Mouse (Mus musculus): ENCODE measurements around the gene Cmtm4.

DNA sequence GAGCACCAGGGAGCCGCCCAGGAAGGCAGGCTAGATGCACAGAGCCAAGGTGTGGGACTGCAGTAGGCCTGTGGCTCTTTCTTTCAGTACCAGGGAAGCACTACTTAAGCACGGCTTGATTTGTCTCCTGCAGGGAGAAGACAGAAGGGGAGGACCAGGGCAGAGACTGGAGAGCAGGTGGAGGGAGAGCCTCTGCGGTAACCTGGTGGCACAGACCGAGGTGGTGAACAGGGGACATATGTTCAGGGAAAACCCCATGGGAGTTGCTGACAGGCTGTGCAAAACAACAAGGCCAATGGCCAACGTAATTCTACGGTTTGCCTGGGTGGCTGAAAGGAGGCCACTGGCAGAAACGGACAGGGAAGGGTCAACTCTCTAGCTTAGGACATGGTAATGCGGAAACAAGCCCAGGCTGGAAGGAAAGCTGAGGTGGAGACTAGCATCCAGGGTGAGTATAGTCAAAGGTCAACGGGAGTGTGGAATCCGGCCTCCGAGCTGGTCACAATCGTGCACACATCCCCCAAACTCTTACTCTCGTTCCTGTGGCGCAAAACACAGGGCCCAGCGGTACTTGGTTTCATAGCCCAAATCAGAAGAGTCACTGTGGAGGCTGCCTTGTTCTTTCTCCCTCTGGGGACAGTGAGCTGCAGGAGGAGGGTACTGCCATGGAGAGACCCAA lies 35.7 kb downstream of the Cmtm4 start:
- TF ChIP-seq CTCF (conservative IDR thresholded peaks at IDR 0.05; ENCODE audit: insufficient read depth, insufficient read length, low read depth, low read length), result no peak
- no peak for TF ChIP-seq POLR2A (IDR thresholded peaks at IDR 0.05; ENCODE audit: low read depth, low read length)
